Comparison of ENCODE assay signal across 20 mouse cellular contexts in genomic region chr10:68967976-68968968, GRCm38 (mm10).
DNase-seq lines count a peak whose midpoint lies in the region; ATAC-seq and TF ChIP-seq lines count a peak whose summit lies in the region.
"Had no signal": no experiment of that assay in that cellular context is flagged by ENCODE, and none has a peak within 500 bp of the region (broad histone marks: within the 10 kb centered on the region; RNA-seq: fewer than 3 reads in every experiment).

No protein-coding gene starts in this region.

- TF ChIP-seq CTCF in lung, embryonic 14.5 days (IDR thresholded peaks at IDR 0.05; ENCODE audit: low read depth) = no peak
- no peak for TF ChIP-seq CTCF in forebrain, postnatal 0 days (IDR thresholded peaks at IDR 0.05; ENCODE audit: low read depth)

- no peak overlapping the region for H3K4me3 ChIP-seq in lung, embryonic 14.5 days (ENCODE audit: low read depth, low read length)
- H3K4me3 ChIP-seq in forebrain, postnatal 0 days (ENCODE audit: low read depth, low read length) = no peak overlapping the region
- no peak overlapping the region for H3K4me3 ChIP-seq in hindbrain, embryonic 15.5 days
- H3K4me3 ChIP-seq in neural tube, embryonic 13.5 days = no peak overlapping the region
- H3K4me3 ChIP-seq: embryonic facial prominence, embryonic 12.5 days; erythroblast, embryonic 14.5 days; layer of hippocampus, adult 2 months; megakaryocyte, embryonic 14.5 days had no signal

- no peaks in the 10 kb centered on the region for H3K27me3 ChIP-seq in lung, embryonic 14.5 days (ENCODE audit: insufficient read depth, low read length)
- no peaks in the 10 kb centered on the region for H3K27me3 ChIP-seq in forebrain, postnatal 0 days (ENCODE audit: insufficient read depth, low read length)
- H3K27me3 ChIP-seq in hindbrain, embryonic 15.5 days = no peaks in the 10 kb centered on the region
- peaks cover 3% of the 10 kb centered on the region; the same call in 1 of the 2 replicates for H3K27me3 ChIP-seq in neural tube, embryonic 13.5 days
- H3K27me3 ChIP-seq: embryonic facial prominence, embryonic 12.5 days; megakaryocyte, embryonic 14.5 days had no signal

- peak; percentile 6 for DNase-seq in lung, embryonic 14.5 days
- DNase-seq in lung, postnatal 10 days = no peak
- DNase-seq in forebrain, postnatal 0 days = peak; percentile 22
- no peak for DNase-seq in right cerebral cortex, adult 2 months (ENCODE audit: low spot score in 2 of 2)
- DNase-seq in gastrocnemius, postnatal 25 days = no peak
- DNase-seq: adrenal gland, adult 8-10 months; cerebellum, adult 9-10 months; heart, postnatal 10 days; kidney, adult 18-20 months; kidney, postnatal 14 days; right cerebral cortex, adult 18-20 months; thymus, postnatal 14 days had no signal

- no peaks in the 10 kb centered on the region for H3K9me3 ChIP-seq in lung, embryonic 14.5 days (ENCODE audit: low read depth, low read length)
- H3K9me3 ChIP-seq in forebrain, postnatal 0 days (ENCODE audit: low read length) = no peaks in the 10 kb centered on the region
- H3K9me3 ChIP-seq in hindbrain, embryonic 15.5 days = no peaks in the 10 kb centered on the region
- 0 out of 2 replicates have a peak, but pooled peaks cover 4% of the 10 kb centered on the region for H3K9me3 ChIP-seq in neural tube, embryonic 13.5 days
- H3K9me3 ChIP-seq: embryonic facial prominence, embryonic 12.5 days had no signal

- WGBS in lung, embryonic 14.5 days = 49% methylated on average over 15 of the region's 15 CpGs
- WGBS in forebrain, postnatal 0 days = 44% methylated on average over 15 of the region's 15 CpGs
- WGBS in hindbrain, embryonic 15.5 days = 30% methylated on average over 15 of the region's 15 CpGs
- WGBS in neural tube, embryonic 13.5 days = 25% methylated on average over 15 of the region's 15 CpGs

- H3K9ac ChIP-seq in lung, embryonic 14.5 days = no peak overlapping the region
- H3K9ac ChIP-seq in forebrain, postnatal 0 days = no peak overlapping the region
- no peak overlapping the region for H3K9ac ChIP-seq in hindbrain, embryonic 15.5 days
- H3K9ac ChIP-seq in neural tube, embryonic 13.5 days = no peak overlapping the region
- H3K9ac ChIP-seq: embryonic facial prominence, embryonic 12.5 days; liver, embryonic 14.5 days had no signal

- no peak for ATAC-seq in lung, embryonic 14.5 days (ENCODE audit: insufficient read depth)
- ATAC-seq in forebrain, postnatal 0 days = peak; percentile 53; the same call in 1 of the 2 replicates
- peak; percentile 65; the same call in 1 of the 2 replicates for ATAC-seq in hindbrain, embryonic 15.5 days (ENCODE audit: low FRiP score, low read depth)
- peak; percentile 74 for ATAC-seq in neural tube, embryonic 13.5 days (ENCODE audit: low read depth)

- H3K36me3 ChIP-seq in lung, embryonic 14.5 days (ENCODE audit: insufficient read depth) = no peaks in the 10 kb centered on the region
- no peaks in the 10 kb centered on the region for H3K36me3 ChIP-seq in forebrain, postnatal 0 days (ENCODE audit: insufficient read depth)
- H3K36me3 ChIP-seq in hindbrain, embryonic 15.5 days = no peaks in the 10 kb centered on the region
- no peaks in the 10 kb centered on the region for H3K36me3 ChIP-seq in neural tube, embryonic 13.5 days
- H3K36me3 ChIP-seq: embryonic facial prominence, embryonic 12.5 days had no signal

- no peak overlapping the region for H3K27ac ChIP-seq in lung, embryonic 14.5 days (ENCODE audit: low read depth)
- no peak overlapping the region for H3K27ac ChIP-seq in forebrain, postnatal 0 days (ENCODE audit: low read depth, low read length)
- 0 out of 2 replicates have a peak overlapping the region, but pooled peaks have one; percentile 1 for H3K27ac ChIP-seq in hindbrain, embryonic 15.5 days (replicated peaks)
- H3K27ac ChIP-seq in neural tube, embryonic 13.5 days (replicated peaks) = peak overlapping the region; percentile 52
- H3K27ac ChIP-seq: embryonic facial prominence, embryonic 12.5 days; layer of hippocampus, adult 2 months; liver, embryonic 14.5 days had no signal

- no peak overlapping the region for H3K4me2 ChIP-seq in lung, embryonic 14.5 days
- no peak overlapping the region for H3K4me2 ChIP-seq in forebrain, postnatal 0 days (ENCODE audit: low read depth)
- no peak overlapping the region for H3K4me2 ChIP-seq in hindbrain, embryonic 15.5 days
- H3K4me2 ChIP-seq in neural tube, embryonic 13.5 days = peak overlapping the region; percentile 21; the same call in 1 of the 2 replicates
- H3K4me2 ChIP-seq: embryonic facial prominence, embryonic 12.5 days; heart, embryonic 11.5 days had no signal

- no peaks in the 10 kb centered on the region for H3K4me1 ChIP-seq in lung, embryonic 14.5 days (ENCODE audit: insufficient read depth)
- H3K4me1 ChIP-seq in forebrain, postnatal 0 days (ENCODE audit: insufficient read depth) = no peaks in the 10 kb centered on the region
- 0 out of 2 replicates have a peak, but pooled peaks cover 8% of the 10 kb centered on the region for H3K4me1 ChIP-seq in hindbrain, embryonic 15.5 days (replicated peaks)
- peaks cover 21% of the 10 kb centered on the region for H3K4me1 ChIP-seq in neural tube, embryonic 13.5 days (replicated peaks)
- H3K4me1 ChIP-seq: megakaryocyte, embryonic 14.5 days had no signal

Comparison
In these comparisons a context has a peak if more than half of its experiments do, and no peak if none do; other contexts are left out.
1. DNase-seq: peak in lung, embryonic 14.5 days (single experiment) and forebrain, postnatal 0 days (single experiment); none in lung, postnatal 10 days (single experiment), right cerebral cortex, adult 2 months (0 of 2) and gastrocnemius, postnatal 25 days (single experiment).
2. H3K27ac ChIP-seq: peak in hindbrain, embryonic 15.5 days (single experiment) and neural tube, embryonic 13.5 days (single experiment); none in lung, embryonic 14.5 days (single experiment) and forebrain, postnatal 0 days (single experiment).